Mouse (Mus musculus): ENCODE data around the gene Dennd5a. TPM values are rescaled to one million over a fixed set of nuclear protein-coding genes. Genes with fewer than 3 reads are reported as not detected.

Dennd5a gene
- total and polyA plus RNA-seq, 2 experiments: 24.1 to 26.2 TPM

DNA sequence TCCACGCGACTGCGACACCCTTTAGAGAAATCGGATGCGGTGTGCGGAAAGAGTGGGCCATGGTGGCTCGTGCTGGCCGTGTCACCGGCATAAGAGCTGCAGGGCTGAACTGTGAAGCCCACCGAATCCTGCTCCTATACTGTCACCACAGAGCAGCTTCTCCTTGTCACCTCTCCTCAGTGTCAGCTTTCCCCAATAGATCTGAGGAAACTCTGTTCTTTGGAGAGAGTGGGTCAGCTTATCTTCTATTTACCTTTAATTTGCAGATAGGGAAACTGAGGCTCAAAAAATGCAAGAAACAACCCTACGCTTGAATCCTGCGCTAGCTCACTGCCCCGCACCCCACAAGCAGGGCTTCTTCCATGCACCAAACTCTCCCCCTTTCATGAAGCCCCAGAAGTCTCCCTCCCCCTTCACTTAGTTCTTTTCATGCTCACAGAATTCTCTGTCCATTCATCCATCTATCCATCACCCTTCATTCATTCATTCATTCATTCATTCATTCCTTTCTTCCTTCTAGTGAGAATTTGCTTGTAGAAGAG is 414 bp upstream of the Dennd5a start:
- Histone ChIP-seq H3K9ac (ENCODE audit: low read depth, low read length) (peak overlapping the region; percentile 99), H3K27ac (replicated peaks; ENCODE audit: insufficient read depth, low read depth, low read length) (0 out of 2 replicates have a peak overlapping the region, but pooled peaks have one; percentile 9), H3K4me1 (ENCODE audit: control insufficient read depth, insufficient read depth, low read length) (peaks cover 13% of the 10 kb centered on the region), H3K79me2 (ENCODE audit: control insufficient read depth, insufficient read depth, low read length) (no peaks in the 10 kb centered on the region; the same call in 1 of the 2 replicates), H3K36me3 (ENCODE audit: control insufficient read depth, insufficient read depth, low read length) (no peaks in the 10 kb centered on the region), H3K4me3 (ENCODE audit: insufficient read depth, low read depth, low read length) (peak overlapping the region; percentile 100), H3K27me3 (ENCODE audit: control insufficient read depth, insufficient read depth, low read length) (no peaks in the 10 kb centered on the region)
- no peak for DNase-seq (ENCODE audit: extremely low read depth, low read depth, low spot score)
- TF ChIP-seq CTCF (IDR thresholded peaks at IDR 0.05; ENCODE audit: low read depth, low read length) (no peak), POLR2A (IDR thresholded peaks at IDR 0.05; ENCODE audit: extremely low read depth, insufficient read depth, low read length) (no peak)
- 20% methylated on average over 13 of the region's 13 CpGs for WGBS

DNA sequence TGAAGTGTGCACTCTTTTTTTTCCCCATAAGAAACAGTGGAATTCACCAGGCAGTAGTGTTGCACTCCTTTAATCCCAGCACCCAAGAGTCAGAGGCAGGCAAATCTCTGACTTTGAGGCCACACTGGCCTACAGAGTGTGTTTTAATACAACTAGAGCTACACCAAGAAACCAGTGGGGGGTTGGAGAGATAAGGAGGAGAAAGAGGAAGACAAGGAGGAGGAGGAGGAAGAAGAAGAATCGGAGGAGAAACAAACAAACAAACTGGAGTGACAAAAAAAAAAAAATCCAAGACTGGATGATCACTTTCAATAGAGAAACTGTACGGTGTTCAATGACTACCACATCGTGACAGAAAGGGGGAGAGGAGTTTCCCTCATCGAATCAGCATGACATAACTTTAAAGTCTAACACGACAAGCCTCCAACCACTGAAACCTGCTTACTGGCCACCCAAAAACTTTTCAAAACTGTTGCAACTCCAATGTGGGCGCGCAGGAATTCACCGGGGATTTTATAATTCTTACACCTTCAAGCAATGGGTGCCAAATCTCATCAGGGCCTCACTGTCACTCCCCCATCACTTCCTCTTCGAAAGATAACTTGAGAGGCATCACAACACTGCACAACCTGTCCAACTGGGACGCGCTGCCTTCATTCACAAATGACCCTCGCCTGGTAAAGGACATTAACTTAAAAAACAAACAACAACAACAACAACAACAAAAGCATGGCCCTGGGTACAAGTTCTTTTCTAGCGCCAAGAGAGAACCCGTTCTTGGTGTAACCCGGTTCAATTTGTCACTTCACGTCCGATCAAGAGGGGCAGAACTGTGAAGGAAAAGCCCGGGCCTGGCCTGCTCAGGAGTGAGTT is 1.2 kb downstream of the Dennd5a start:
- peaks cover 19% of the 10 kb centered on the region for H3K4me1 ChIP-seq (ENCODE audit: control insufficient read depth, insufficient read depth, low read length)
- 3% methylated on average over 18 of the region's 18 CpGs for WGBS

DNA sequence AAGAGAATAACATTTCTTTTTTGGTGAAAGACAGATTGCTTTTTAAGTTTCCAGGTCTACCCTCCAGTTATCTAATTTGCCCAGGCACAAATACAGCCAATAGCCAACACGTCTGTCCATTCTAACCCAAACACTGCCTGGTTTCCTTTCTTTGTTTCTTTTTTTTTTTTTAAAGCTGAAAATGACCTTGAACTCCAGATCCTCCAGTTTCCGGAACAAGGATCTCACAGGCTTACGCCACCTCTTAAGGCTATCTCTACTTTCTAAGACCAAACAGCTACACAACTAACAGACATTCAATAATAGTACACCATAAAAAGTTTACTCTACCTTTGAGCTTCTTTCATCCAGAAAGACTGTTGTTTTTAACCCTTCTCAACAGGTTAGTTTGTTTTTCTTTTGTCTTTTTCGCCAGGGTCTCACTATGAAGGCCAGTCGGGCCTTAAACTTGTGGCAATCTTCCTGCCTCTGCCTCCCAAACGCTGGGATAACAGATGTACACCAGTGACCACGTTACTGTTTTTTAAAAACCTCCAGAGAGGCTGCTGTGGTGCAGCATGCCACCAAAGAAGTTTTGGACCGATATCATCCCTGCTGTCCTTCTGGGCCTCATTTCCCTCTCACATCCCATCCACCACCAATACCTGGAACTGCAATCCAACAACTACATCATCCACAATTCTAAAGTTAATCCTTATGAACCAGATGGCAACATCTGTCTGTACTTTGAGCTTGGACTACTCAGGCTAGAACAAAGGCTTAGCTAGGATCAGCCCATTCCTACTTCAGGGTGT is 2.1 kb downstream of the Dennd5a start:
- no peak overlapping the region; the same call in 1 of the 2 replicates for H3K27ac ChIP-seq (replicated peaks; ENCODE audit: insufficient read depth, low read depth, low read length)
- H3K36me3 ChIP-seq (ENCODE audit: control insufficient read depth, insufficient read depth, low read length): no peaks in the 10 kb centered on the region
- H3K4me3 ChIP-seq (ENCODE audit: insufficient read depth, low read depth, low read length): no peak overlapping the region
- TF ChIP-seq CTCF (IDR thresholded peaks at IDR 0.05; ENCODE audit: low read depth, low read length): no peak
- no peak for TF ChIP-seq POLR2A (IDR thresholded peaks at IDR 0.05; ENCODE audit: extremely low read depth, insufficient read depth, low read length)
- DNase-seq (ENCODE audit: extremely low read depth, low read depth, low spot score): no peak
- WGBS: 45% methylated on average over 8 of the region's 8 CpGs
- no peak overlapping the region for H3K9ac ChIP-seq (ENCODE audit: low read depth, low read length)
- no peaks in the 10 kb centered on the region for H3K27me3 ChIP-seq (ENCODE audit: control insufficient read depth, insufficient read depth, low read length)
- H3K4me1 ChIP-seq (ENCODE audit: control insufficient read depth, insufficient read depth, low read length): peaks cover 19% of the 10 kb centered on the region
- H3K79me2 ChIP-seq (ENCODE audit: control insufficient read depth, insufficient read depth, low read length): peaks cover 8% of the 10 kb centered on the region

More for the DNA sequence above, 1.2 kb downstream of the Dennd5a start:
- TF ChIP-seq POLR2A (IDR thresholded peaks at IDR 0.05; ENCODE audit: extremely low read depth, insufficient read depth, low read length): no peak
- no peak for TF ChIP-seq CTCF (IDR thresholded peaks at IDR 0.05; ENCODE audit: low read depth, low read length)
- peak overlapping the region; percentile 100 for H3K4me3 ChIP-seq (ENCODE audit: insufficient read depth, low read depth, low read length)
- H3K79me2 ChIP-seq (ENCODE audit: control insufficient read depth, insufficient read depth, low read length): peaks cover 3% of the 10 kb centered on the region; the same call in 1 of the 2 replicates
- DNase-seq (ENCODE audit: extremely low read depth, low read depth, low spot score): no peak
- no peaks in the 10 kb centered on the region for H3K36me3 ChIP-seq (ENCODE audit: control insufficient read depth, insufficient read depth, low read length)
- H3K27me3 ChIP-seq (ENCODE audit: control insufficient read depth, insufficient read depth, low read length): no peaks in the 10 kb centered on the region
- peak overlapping the region; percentile 99 for H3K9ac ChIP-seq (ENCODE audit: low read depth, low read length)
- H3K27ac ChIP-seq (replicated peaks; ENCODE audit: insufficient read depth, low read depth, low read length): peak overlapping the region; percentile 80

DNA sequence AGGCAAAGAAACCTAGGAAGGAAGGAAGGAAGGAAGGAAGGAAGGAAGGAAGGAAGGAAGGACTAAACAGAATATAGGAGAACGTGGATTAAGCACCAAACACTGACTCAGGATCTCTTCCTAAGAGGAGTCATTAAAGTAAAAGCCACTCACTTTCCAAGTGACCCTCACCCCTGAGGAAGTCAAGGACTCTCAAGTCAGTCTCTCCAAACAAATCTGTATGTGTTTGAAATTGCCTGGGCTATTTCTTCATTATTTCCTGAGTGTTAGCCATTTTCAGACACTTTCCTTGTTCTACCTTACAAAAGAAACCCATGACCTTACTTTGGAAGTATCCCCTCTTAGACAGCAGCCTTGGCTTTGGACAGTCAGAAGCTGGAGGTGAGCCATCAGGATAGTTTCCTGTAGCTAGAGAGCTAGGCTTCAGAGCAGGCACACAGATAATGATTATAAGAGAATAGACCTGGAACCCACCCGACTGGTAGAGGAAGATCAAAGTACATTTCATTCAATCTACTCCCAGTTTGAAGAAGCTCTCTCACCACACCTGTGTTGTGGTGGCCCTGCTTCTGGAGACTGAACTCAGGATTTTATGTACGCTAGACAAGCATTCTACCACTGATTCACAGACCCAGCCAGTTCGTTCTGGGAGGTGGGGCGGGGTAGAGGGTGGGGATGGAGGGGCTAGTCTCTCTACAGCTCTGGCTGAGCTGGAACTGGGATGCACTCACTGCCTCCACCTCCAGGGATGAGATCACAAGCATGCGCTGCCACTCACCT is 5.5 kb downstream of the Dennd5a start:
- DNase-seq (ENCODE audit: extremely low read depth, low read depth, low spot score): no peak
- Histone ChIP-seq H3K27ac (replicated peaks; ENCODE audit: insufficient read depth, low read depth, low read length) (peak overlapping the region; percentile 17; the same call in 1 of the 2 replicates), H3K27me3 (ENCODE audit: control insufficient read depth, insufficient read depth, low read length) (no peaks in the 10 kb centered on the region), H3K4me3 (ENCODE audit: insufficient read depth, low read depth, low read length) (no peak overlapping the region), H3K79me2 (ENCODE audit: control insufficient read depth, insufficient read depth, low read length) (peaks cover 21% of the 10 kb centered on the region), H3K9ac (ENCODE audit: low read depth, low read length) (no peak overlapping the region), H3K4me1 (ENCODE audit: control insufficient read depth, insufficient read depth, low read length) (peaks cover 23% of the 10 kb centered on the region), H3K36me3 (ENCODE audit: control insufficient read depth, insufficient read depth, low read length) (no peaks in the 10 kb centered on the region)
- no peak for TF ChIP-seq POLR2A (IDR thresholded peaks at IDR 0.05; ENCODE audit: extremely low read depth, insufficient read depth, low read length)
- TF ChIP-seq CTCF (IDR thresholded peaks at IDR 0.05; ENCODE audit: low read depth, low read length): no peak
- WGBS: 47% methylated on average over 6 of the region's 6 CpGs

DNA sequence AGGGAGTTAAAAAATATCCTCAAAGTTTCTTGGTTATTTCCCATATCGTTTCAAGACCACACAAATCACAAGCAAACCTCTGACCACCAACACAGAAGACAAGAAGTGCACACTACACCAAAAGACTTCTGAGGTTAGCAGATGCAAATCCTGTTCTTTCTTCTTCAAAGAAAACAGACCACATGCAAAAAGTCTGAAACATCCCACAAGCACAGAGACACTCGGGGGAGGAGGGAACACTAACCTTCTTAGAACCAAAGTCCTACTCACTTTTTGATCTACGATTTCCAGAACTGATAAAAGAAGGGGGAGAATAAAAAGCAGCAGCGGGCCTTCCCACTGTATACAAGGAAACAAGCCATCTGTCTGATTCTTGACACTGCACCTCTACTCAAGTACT is 9.0 kb downstream of the Dennd5a start:
- H3K36me3 ChIP-seq (ENCODE audit: control insufficient read depth, insufficient read depth, low read length): no peaks in the 10 kb centered on the region
- H3K79me2 ChIP-seq (ENCODE audit: control insufficient read depth, insufficient read depth, low read length): peaks cover 24% of the 10 kb centered on the region
- no peak overlapping the region for H3K9ac ChIP-seq (ENCODE audit: low read depth, low read length)
- H3K27me3 ChIP-seq (ENCODE audit: control insufficient read depth, insufficient read depth, low read length): no peaks in the 10 kb centered on the region
- no peak overlapping the region for H3K4me3 ChIP-seq (ENCODE audit: insufficient read depth, low read depth, low read length)
- H3K27ac ChIP-seq (replicated peaks; ENCODE audit: insufficient read depth, low read depth, low read length): no peak overlapping the region
- no peak for DNase-seq (ENCODE audit: extremely low read depth, low read depth, low spot score)
- TF ChIP-seq CTCF (IDR thresholded peaks at IDR 0.05; ENCODE audit: low read depth, low read length) (no peak), POLR2A (IDR thresholded peaks at IDR 0.05; ENCODE audit: extremely low read depth, insufficient read depth, low read length) (no peak)
- peaks cover 17% of the 10 kb centered on the region for H3K4me1 ChIP-seq (ENCODE audit: control insufficient read depth, insufficient read depth, low read length)
- 80% methylated on average over 4 of the region's 4 CpGs for WGBS

All from liver, adult 2 months (tissue).